Mouse (Mus musculus) embryo, embryonic 9.5 days (tissue): ENCODE results near the gene Mgll.

Experiments
- DNase-seq: peaks from one replicate; pipeline ENCODE4 v3.0.0-alpha.2; 2017; ENCODE audit errors: extremely low spot score

Mgll gene

GRCm38 (mm10) chr6:88717143-88718032 lies 6.8 kb upstream of the Mgll start:
- no peak for DNase-seq

GRCm38 (mm10) chr6:88718033-88718725 lies 6.0 kb upstream of the Mgll start:
- no peak for DNase-seq

- DNase-seq, result no peak
Measured at GRCm38 (mm10) chr6:88721059-88721458, 3.2 kb upstream of the Mgll start.

GRCm38 (mm10) chr6:88722906-88723305 lies 1.3 kb upstream of the Mgll start:
- no peak for DNase-seq

- DNase-seq, result peak; percentile 25
Measured at GRCm38 (mm10) chr6:88723806-88724312, 353 bp upstream of the Mgll start.

- no peak for DNase-seq
Measured at GRCm38 (mm10) chr6:88725590-88725989, 1.4 kb downstream of the Mgll start.

GRCm38 (mm10) chr6:88726252-88727211 lies 2.3 kb downstream of the Mgll start:
- no peak for DNase-seq

GRCm38 (mm10) chr6:88727490-88727889 lies 3.3 kb downstream of the Mgll start:
- DNase-seq, result no peak

- DNase-seq, result no peak
Measured at GRCm38 (mm10) chr6:88728054-88728453, 3.8 kb downstream of the Mgll start.

- no peak for DNase-seq
Measured at GRCm38 (mm10) chr6:88728515-88728914, 4.3 kb downstream of the Mgll start.

GRCm38 (mm10) chr6:88731211-88731751 lies 7.1 kb downstream of the Mgll start:
- no peak for DNase-seq

GRCm38 (mm10) chr6:88731991-88732390 lies 7.8 kb downstream of the Mgll start:
- DNase-seq, result no peak

- DNase-seq, result peak; percentile 49
Measured at GRCm38 (mm10) chr6:88732643-88733613, 8.7 kb downstream of the Mgll start.

- no peak for DNase-seq
Measured at GRCm38 (mm10) chr6:88736337-88736736, 12.1 kb downstream of the Mgll start.

GRCm38 (mm10) chr6:88736741-88737508 lies 12.7 kb downstream of the Mgll start:
- DNase-seq, result no peak

- no peak for DNase-seq
Measured at GRCm38 (mm10) chr6:88737509-88737888, 13.3 kb downstream of the Mgll start.

GRCm38 (mm10) chr6:88741041-88741440 lies 16.8 kb downstream of the Mgll start:
- DNase-seq, result no peak

- no peak for DNase-seq
Measured at GRCm38 (mm10) chr6:88741791-88742190, 17.6 kb downstream of the Mgll start.

- DNase-seq, result no peak
Measured at GRCm38 (mm10) chr6:88742286-88743011, 18.2 kb downstream of the Mgll start.
